29 mouse cellular contexts compared by ENCODE assay signal in genomic region chr1:125365576-125365975, GRCm38 (mm10).
DNase-seq lines count a peak whose midpoint lies in the region; ATAC-seq and TF ChIP-seq lines count a peak whose summit lies in the region.
"Had no signal": no experiment of that assay in that cellular context is flagged by ENCODE, and none has a peak within 500 bp of the region (broad histone marks: within the 10 kb centered on the region; RNA-seq: fewer than 3 reads in every experiment).

No protein-coding gene starts in this region.

- H3K36me3 ChIP-seq in embryonic facial prominence, embryonic 11.5 days (replicated peaks; ENCODE audit: control insufficient read depth, insufficient read depth, low read depth, low read length) = no peaks in the 10 kb centered on the region
- H3K36me3 ChIP-seq in embryonic facial prominence, embryonic 10.5 days (replicated peaks) = no peaks in the 10 kb centered on the region
- no peaks in the 10 kb centered on the region for H3K36me3 ChIP-seq in limb, embryonic 11.5 days (ENCODE audit: control insufficient read depth, insufficient read depth, low read length)
- no peaks in the 10 kb centered on the region for H3K36me3 ChIP-seq in limb, embryonic 10.5 days
- no peaks in the 10 kb centered on the region for H3K36me3 ChIP-seq in midbrain, embryonic 13.5 days
- H3K36me3 ChIP-seq in midbrain, postnatal 0 days (ENCODE audit: insufficient read depth, low read length) = no peaks in the 10 kb centered on the region
- no peaks in the 10 kb centered on the region for H3K36me3 ChIP-seq in embryonic facial prominence, embryonic 13.5 days
- H3K36me3 ChIP-seq: forebrain, embryonic 10.5 days; heart, embryonic 10.5 days; hindbrain, embryonic 10.5 days; kidney, embryonic 15.5 days; limb, embryonic 13.5 days; liver, embryonic 13.5 days had no signal

- TF ChIP-seq CTCF in midbrain, postnatal 0 days (IDR thresholded peaks at IDR 0.05) = no peak

- no peak overlapping the region for H3K4me2 ChIP-seq in embryonic facial prominence, embryonic 11.5 days (ENCODE audit: low read depth, low read length)
- H3K4me2 ChIP-seq in limb, embryonic 11.5 days (ENCODE audit: low read depth, severe bottlenecking) = no peak overlapping the region
- H3K4me2 ChIP-seq in midbrain, embryonic 13.5 days (replicated peaks) = no peak overlapping the region
- no peak overlapping the region for H3K4me2 ChIP-seq in midbrain, postnatal 0 days (ENCODE audit: low read depth, low read length, poor library complexity, severe bottlenecking)
- H3K4me2 ChIP-seq in embryonic facial prominence, embryonic 13.5 days = no peak overlapping the region
- H3K4me2 ChIP-seq: kidney, embryonic 15.5 days; limb, embryonic 13.5 days; liver, embryonic 13.5 days; lung, embryonic 14.5 days had no signal

- H3K9ac ChIP-seq in embryonic facial prominence, embryonic 11.5 days (replicated peaks; ENCODE audit: low read length) = no peak overlapping the region
- no peak overlapping the region for H3K9ac ChIP-seq in limb, embryonic 11.5 days (ENCODE audit: low read length)
- H3K9ac ChIP-seq in midbrain, embryonic 13.5 days (replicated peaks) = no peak overlapping the region
- no peak overlapping the region for H3K9ac ChIP-seq in midbrain, postnatal 0 days (replicated peaks; ENCODE audit: low read length, poor library complexity, severe bottlenecking)
- H3K9ac ChIP-seq in embryonic facial prominence, embryonic 13.5 days = no peak overlapping the region
- H3K9ac ChIP-seq: kidney, embryonic 15.5 days; limb, embryonic 13.5 days; liver, embryonic 13.5 days; lung, embryonic 14.5 days had no signal

- H3K4me3 ChIP-seq in embryonic facial prominence, embryonic 11.5 days (ENCODE audit: low read depth, low read length) = no peak overlapping the region
- H3K4me3 ChIP-seq in embryonic facial prominence, embryonic 10.5 days = no peak overlapping the region
- no peak overlapping the region for H3K4me3 ChIP-seq in limb, embryonic 11.5 days (ENCODE audit: low read depth, low read length)
- no peak overlapping the region for H3K4me3 ChIP-seq in limb, embryonic 10.5 days
- H3K4me3 ChIP-seq in midbrain, embryonic 13.5 days (replicated peaks) = no peak overlapping the region
- H3K4me3 ChIP-seq in midbrain, postnatal 0 days (ENCODE audit: low read depth, low read length) = no peak overlapping the region
- no peak overlapping the region for H3K4me3 ChIP-seq in embryonic facial prominence, embryonic 13.5 days
- H3K4me3 ChIP-seq: forebrain, embryonic 10.5 days; gastrocnemius, adult 2 months; heart, embryonic 10.5 days; hindbrain, embryonic 10.5 days; kidney, embryonic 15.5 days; limb, embryonic 13.5 days; liver, embryonic 13.5 days had no signal

- 98% methylated on average over 4 of the region's 4 CpGs for WGBS in embryonic facial prominence, embryonic 11.5 days
- WGBS in embryonic facial prominence, embryonic 10.5 days = 95% methylated on average over 4 of the region's 4 CpGs
- WGBS in limb, embryonic 11.5 days = 93% methylated on average over 4 of the region's 4 CpGs
- WGBS in limb, embryonic 10.5 days = 96% methylated on average over 4 of the region's 4 CpGs
- WGBS in midbrain, embryonic 13.5 days = 97% methylated on average over 4 of the region's 4 CpGs
- WGBS in midbrain, postnatal 0 days = 92% methylated on average over 4 of the region's 4 CpGs
- WGBS in embryonic facial prominence, embryonic 13.5 days = 93% methylated on average over 4 of the region's 4 CpGs

- peak; percentile 44; the same call in 1 of the 2 replicates for ATAC-seq in embryonic facial prominence, embryonic 11.5 days (replicated peaks; ENCODE audit: insufficient number of reproducible peaks, low FRiP score, low TSS enrichment, low read depth)
- ATAC-seq in limb, embryonic 11.5 days (ENCODE audit: insufficient number of reproducible peaks, low FRiP score, low TSS enrichment, low read depth) = peak; percentile 44; the same call in 1 of the 2 replicates
- 0 out of 2 replicates have a peak, but pooled peaks have one; percentile 48 for ATAC-seq in midbrain, embryonic 13.5 days
- ATAC-seq in midbrain, postnatal 0 days (ENCODE audit: low FRiP score) = no peak
- 0 out of 2 replicates have a peak, but pooled peaks have one; percentile 56 for ATAC-seq in embryonic facial prominence, embryonic 13.5 days (ENCODE audit: insufficient number of reproducible peaks, insufficient read depth, low FRiP score, low TSS enrichment, low read depth)
- ATAC-seq: intestine, postnatal 0 days had no signal

- H3K9me3 ChIP-seq in embryonic facial prominence, embryonic 11.5 days (replicated peaks; ENCODE audit: control insufficient read depth, low read length) = no peaks in the 10 kb centered on the region
- no peaks in the 10 kb centered on the region for H3K9me3 ChIP-seq in embryonic facial prominence, embryonic 10.5 days
- no peaks in the 10 kb centered on the region for H3K9me3 ChIP-seq in limb, embryonic 11.5 days (ENCODE audit: control insufficient read depth, low read length)
- H3K9me3 ChIP-seq in limb, embryonic 10.5 days (replicated peaks) = no peaks in the 10 kb centered on the region
- H3K9me3 ChIP-seq in midbrain, embryonic 13.5 days = no peaks in the 10 kb centered on the region
- no peaks in the 10 kb centered on the region for H3K9me3 ChIP-seq in midbrain, postnatal 0 days (ENCODE audit: low read length)
- no peaks in the 10 kb centered on the region for H3K9me3 ChIP-seq in embryonic facial prominence, embryonic 13.5 days
- H3K9me3 ChIP-seq: forebrain, embryonic 10.5 days; heart, embryonic 10.5 days; hindbrain, embryonic 10.5 days; kidney, embryonic 15.5 days; limb, embryonic 13.5 days; liver, embryonic 13.5 days had no signal

- no peak for DNase-seq in embryonic facial prominence, embryonic 11.5 days (ENCODE audit: low spot score)
- no peak for DNase-seq in embryonic facial prominence, embryonic 10.5 days (ENCODE audit: low spot score)
- DNase-seq in limb, embryonic 11.5 days (ENCODE audit: low spot score) = no peak
- DNase-seq in limb, embryonic 10.5 days (ENCODE audit: low spot score) = no peak
- no peak for DNase-seq in midbrain, postnatal 0 days (ENCODE audit: low spot score)
- DNase-seq: adrenal gland, postnatal 10 days; cerebellum, adult 2 months; cerebellum, postnatal 25 days; embryo, embryonic 11 days; gastrocnemius, adult 2 months; kidney, postnatal 36 days; layer of hippocampus, postnatal 36 days; liver, embryonic 13.5 days; lung, embryonic 14.5 days; midbrain, embryonic 14.5 days; retina, postnatal 1 day; right cerebral cortex, postnatal 25 days; spleen, adult 18-20 months; thymus, adult 18-20 months; thymus, postnatal 36 days had no signal

- H3K4me1 ChIP-seq in embryonic facial prominence, embryonic 11.5 days (ENCODE audit: control insufficient read depth, insufficient read depth, low read length) = no peaks in the 10 kb centered on the region
- H3K4me1 ChIP-seq in embryonic facial prominence, embryonic 10.5 days = no peaks in the 10 kb centered on the region
- H3K4me1 ChIP-seq in limb, embryonic 11.5 days (ENCODE audit: control insufficient read depth, insufficient read depth, low read length) = no peaks in the 10 kb centered on the region
- H3K4me1 ChIP-seq in limb, embryonic 10.5 days = no peaks in the 10 kb centered on the region
- H3K4me1 ChIP-seq in midbrain, embryonic 13.5 days (replicated peaks) = no peaks in the 10 kb centered on the region
- no peaks in the 10 kb centered on the region for H3K4me1 ChIP-seq in midbrain, postnatal 0 days (ENCODE audit: insufficient read depth, low read length)
- no peaks in the 10 kb centered on the region for H3K4me1 ChIP-seq in embryonic facial prominence, embryonic 13.5 days
- H3K4me1 ChIP-seq: forebrain, embryonic 10.5 days; heart, embryonic 10.5 days; hindbrain, embryonic 10.5 days; kidney, embryonic 15.5 days; limb, embryonic 13.5 days; liver, embryonic 13.5 days had no signal

- no peaks in the 10 kb centered on the region for H3K27me3 ChIP-seq in embryonic facial prominence, embryonic 11.5 days (ENCODE audit: control insufficient read depth, insufficient read depth, low read length)
- no peaks in the 10 kb centered on the region for H3K27me3 ChIP-seq in embryonic facial prominence, embryonic 10.5 days (replicated peaks; ENCODE audit: low read depth, poor library complexity, severe bottlenecking)
- no peaks in the 10 kb centered on the region for H3K27me3 ChIP-seq in limb, embryonic 11.5 days (ENCODE audit: control insufficient read depth, insufficient read depth, low read length)
- H3K27me3 ChIP-seq in limb, embryonic 10.5 days (ENCODE audit: low read depth, poor library complexity, severe bottlenecking) = no peaks in the 10 kb centered on the region
- no peaks in the 10 kb centered on the region for H3K27me3 ChIP-seq in midbrain, embryonic 13.5 days
- H3K27me3 ChIP-seq in midbrain, postnatal 0 days (ENCODE audit: insufficient read depth, low read length) = no peaks in the 10 kb centered on the region
- H3K27me3 ChIP-seq in embryonic facial prominence, embryonic 13.5 days = no peaks in the 10 kb centered on the region
- H3K27me3 ChIP-seq: kidney, embryonic 15.5 days; limb, embryonic 13.5 days; liver, embryonic 13.5 days had no signal

- H3K27ac ChIP-seq in embryonic facial prominence, embryonic 11.5 days (replicated peaks; ENCODE audit: low read depth, low read length) = no peak overlapping the region
- no peak overlapping the region for H3K27ac ChIP-seq in embryonic facial prominence, embryonic 10.5 days (replicated peaks)
- H3K27ac ChIP-seq in limb, embryonic 11.5 days (replicated peaks; ENCODE audit: low read depth, low read length) = no peak overlapping the region
- no peak overlapping the region for H3K27ac ChIP-seq in limb, embryonic 10.5 days
- H3K27ac ChIP-seq in midbrain, embryonic 13.5 days = no peak overlapping the region
- H3K27ac ChIP-seq in midbrain, postnatal 0 days (ENCODE audit: low read depth, low read length) = no peak overlapping the region
- H3K27ac ChIP-seq in embryonic facial prominence, embryonic 13.5 days = no peak overlapping the region
- H3K27ac ChIP-seq: forebrain, embryonic 10.5 days; gastrocnemius, adult 2 months; heart, embryonic 10.5 days; hindbrain, embryonic 10.5 days; kidney, embryonic 15.5 days; limb, embryonic 13.5 days; liver, embryonic 13.5 days; macrophage had no signal
